Mouse (Mus musculus): ENCODE data around the gene Mettl14.

Mettl14 gene

GRCm38 (mm10) chr3:123356377-123356991 is 29.4 kb downstream of the Mettl14 start:
- DNase-seq (ENCODE audit: low read depth), result no peak

GRCm38 (mm10) chr3:123354388-123354787 is 31.5 kb downstream of the Mettl14 start:
- DNase-seq (ENCODE audit: low read depth), result no peak

- DNase-seq (ENCODE audit: low read depth), result no peak
These were observed 32.2 kb downstream of the Mettl14 start for GRCm38 (mm10) chr3:123353661-123354060.

- DNase-seq (ENCODE audit: low read depth), result peak; percentile 92
These were observed 32.7 kb downstream of the Mettl14 start for GRCm38 (mm10) chr3:123353183-123353582.

- no peak for DNase-seq (ENCODE audit: low read depth)
These were observed 34.4 kb downstream of the Mettl14 start for GRCm38 (mm10) chr3:123351519-123351918.

GRCm38 (mm10) chr3:123350602-123351001 is 35.3 kb downstream of the Mettl14 start:
- DNase-seq (ENCODE audit: low read depth), result no peak

GRCm38 (mm10) chr3:123348080-123348802 is 37.7 kb downstream of the Mettl14 start:
- DNase-seq (ENCODE audit: low read depth), result no peak

- DNase-seq (ENCODE audit: low read depth), result no peak
These were observed 42.2 kb downstream of the Mettl14 start for GRCm38 (mm10) chr3:123343690-123344089.

- DNase-seq (ENCODE audit: low read depth), result no peak
These were observed 44.9 kb downstream of the Mettl14 start for GRCm38 (mm10) chr3:123341049-123341448.

- DNase-seq (ENCODE audit: low read depth), result peak; percentile 50
These were observed 47.2 kb downstream of the Mettl14 start for GRCm38 (mm10) chr3:123338666-123339195.

GRCm38 (mm10) chr3:123337853-123338252 is 48.1 kb downstream of the Mettl14 start:
- DNase-seq (ENCODE audit: low read depth), result no peak

- no peak for DNase-seq (ENCODE audit: low read depth)
These were observed 49.0 kb downstream of the Mettl14 start for GRCm38 (mm10) chr3:123336951-123337350.

GRCm38 (mm10) chr3:123336455-123336854 is 49.5 kb downstream of the Mettl14 start:
- DNase-seq (ENCODE audit: low read depth), result no peak

GRCm38 (mm10) chr3:123335480-123335879 is 50.4 kb downstream of the Mettl14 start:
- DNase-seq (ENCODE audit: low read depth), result peak; percentile 94

GRCm38 (mm10) chr3:123334947-123335346 is 51.0 kb downstream of the Mettl14 start:
- peak; percentile 85 for DNase-seq (ENCODE audit: low read depth)

GRCm38 (mm10) chr3:123333055-123333424 is 52.9 kb downstream of the Mettl14 start:
- DNase-seq (ENCODE audit: low read depth), result peak; percentile 68

GRCm38 (mm10) chr3:123332330-123333054 is 53.4 kb downstream of the Mettl14 start:
- DNase-seq (ENCODE audit: low read depth), result no peak

GRCm38 (mm10) chr3:123330221-123330620 is 55.7 kb downstream of the Mettl14 start:
- DNase-seq (ENCODE audit: low read depth), result no peak

GRCm38 (mm10) chr3:123329251-123329650 is 56.7 kb downstream of the Mettl14 start:
- peak; percentile 97 for DNase-seq (ENCODE audit: low read depth)

- no peak for DNase-seq (ENCODE audit: low read depth)
These were observed 61.6 kb downstream of the Mettl14 start for GRCm38 (mm10) chr3:123324326-123324725.

- DNase-seq (ENCODE audit: low read depth), result peak; percentile 84
These were observed 63.8 kb downstream of the Mettl14 start for GRCm38 (mm10) chr3:123322147-123322546.

- peak; percentile 77 for DNase-seq (ENCODE audit: low read depth)
These were observed 64.3 kb downstream of the Mettl14 start for GRCm38 (mm10) chr3:123321612-123322011.

- DNase-seq (ENCODE audit: low read depth), result no peak
These were observed 65.6 kb downstream of the Mettl14 start for GRCm38 (mm10) chr3:123320341-123320740.
